Mouse (Mus musculus) forebrain, embryonic 14.5 days (tissue): ENCODE results near the gene Ugt1a8. TPM values are rescaled to one million over a fixed set of nuclear protein-coding genes. Genes with fewer than 3 reads are reported as not detected.
A peak's percentile ranks its signal among the peaks of the same experiment; 100 is the strongest.

ENCODE experiments used
- ATAC-seq: fragments of 200-750 bp; cut with Nextera tagmentation; 2 replicates; pipeline ENCODE4 v1.8.0; 2017; ENCODE audit warnings: mild to moderate bottlenecking, moderate library complexity
- DNase-seq: peaks from one replicate; pipeline ENCODE4 v3.0.0-alpha.2; 2015; ENCODE audit warnings: low spot score
- H3K27ac ChIP-seq: fragments of 300-500 bp; sonication (generic); 2 replicates; pipeline ENCODE4 v1.5.1; 2014; ENCODE audit warnings: low read depth, mild to moderate bottlenecking, control low read depth, low read length, moderate library complexity
- H3K27me3 ChIP-seq: fragments of 300-500 bp; sonication (generic); replicated peaks from 2 replicates; pipeline ENCODE4 v1.6.1; 2014; ENCODE audit warnings: low read length, control low read depth, mixed read lengths; ENCODE audit not compliant: control insufficient read depth, insufficient read depth
- H3K36me3 ChIP-seq: fragments of 300-500 bp; sonication (generic); 2 replicates; pipeline ENCODE4 v1.6.1; 2014; ENCODE audit warnings: low read length, control low read depth; ENCODE audit not compliant: control insufficient read depth, insufficient read depth
- H3K4me1 ChIP-seq: fragments of 300-500 bp; sonication (generic); 2 replicates; pipeline ENCODE4 v1.6.1; 2014; ENCODE audit warnings: antibody characterized with exemption, low read length, control low read depth; ENCODE audit not compliant: control insufficient read depth, insufficient read depth
- H3K4me2 ChIP-seq: fragments of 300-500 bp; sonication (generic); 2 replicates; pipeline ENCODE4 v1.6.1; 2014; ENCODE audit warnings: mild to moderate bottlenecking, control low read depth, low read length
- H3K4me3 ChIP-seq: fragments of 300-500 bp; sonication (generic); 2 replicates; pipeline ENCODE4 v1.5.1; 2014; ENCODE audit warnings: low read depth, low read length, control low read depth
- H3K9ac ChIP-seq: fragments of 300-500 bp; sonication (generic); 2 replicates; pipeline ENCODE4 v1.6.1; 2014; ENCODE audit warnings: mild to moderate bottlenecking, low read length, control low read depth, moderate library complexity
- H3K9me3 ChIP-seq: fragments of 300-500 bp; sonication (generic); replicated peaks from 2 replicates; pipeline ENCODE4 v1.6.1; 2016; ENCODE audit warnings: low read length, control low read depth, mixed read lengths; ENCODE audit not compliant: control insufficient read depth
- WGBS: fragments of 180-500 bp; shearing (Covaris S2); extraction: QIAGEN DNeasy Blood & Tissue Kit; methylation state at CpG from one replicate; pipeline ENCODE4 v1.1.7; 2014; 5-methylcytosine and 5-hydroxymethylcytosine counted together
- polyA plus RNA-seq: library from polyadenylated mRNA; unstranded; fragments of >200 nt; fragmentation: Nextera tagmentation; extraction: Ambion mirVana; gene quantifications from 2 replicates; pipeline ENCODE4 v1.2.1, GENCODE M21; 2014

Gene Ugt1a8
- polyA plus RNA-seq, 1 experiment from 2014 or later, result not detected

DNA sequence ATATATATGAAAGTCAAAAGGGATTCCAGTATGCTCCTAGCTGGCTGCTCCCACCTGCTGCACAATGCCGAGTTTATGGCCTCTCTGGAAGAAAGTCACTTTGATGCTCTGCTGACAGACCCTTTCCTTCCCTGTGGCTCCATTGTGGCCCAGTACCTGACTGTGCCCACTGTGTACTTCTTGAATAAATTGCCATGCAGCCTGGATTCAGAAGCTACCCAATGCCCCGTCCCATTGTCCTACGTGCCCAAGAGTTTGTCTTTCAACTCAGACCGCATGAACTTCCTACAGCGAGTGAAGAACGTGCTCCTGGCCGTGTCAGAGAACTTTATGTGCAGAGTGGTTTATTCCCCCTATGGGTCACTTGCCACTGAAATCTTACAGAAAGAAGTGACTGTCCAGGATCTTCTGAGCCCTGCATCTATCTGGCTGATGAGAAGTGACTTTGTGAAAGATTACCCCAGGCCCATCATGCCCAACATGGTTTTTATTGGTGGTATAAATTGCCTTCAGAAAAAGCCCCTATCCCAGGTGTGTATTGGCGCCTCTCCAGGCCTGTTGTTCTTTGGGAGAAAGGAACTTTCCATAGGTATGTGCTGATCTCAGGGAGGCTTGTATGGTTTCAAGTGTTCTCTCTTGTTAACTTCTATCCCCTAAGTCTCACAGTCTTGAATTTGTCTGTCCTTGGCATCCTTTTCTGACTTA is 124.9 kb downstream of the Ugt1a8 start:
- peak; percentile 2 for DNase-seq

DNA sequence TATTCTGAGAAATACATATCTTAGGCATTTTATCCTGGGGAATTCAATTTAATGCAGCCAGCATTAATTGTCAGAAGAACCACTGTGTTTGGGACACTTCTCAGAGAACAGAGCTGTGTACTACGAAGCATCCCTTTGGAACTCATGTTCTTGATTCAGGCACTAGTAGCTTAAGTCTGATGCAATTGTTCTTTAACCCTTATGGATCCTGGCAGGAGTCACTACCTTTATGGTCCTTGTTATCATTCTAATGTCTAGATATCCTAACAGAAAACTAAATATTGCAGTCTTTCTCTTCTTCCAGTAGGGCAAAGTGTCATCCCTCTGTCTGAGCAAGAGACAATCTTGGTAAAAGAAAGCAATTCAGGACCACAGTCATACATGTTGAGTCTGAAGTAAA is 125.4 kb downstream of the Ugt1a8 start:
- no peak overlapping the region for H3K9ac ChIP-seq
- no peak overlapping the region for H3K4me2 ChIP-seq
- WGBS, result 77% methylated on average over 1 of the region's 1 CpGs
- H3K9me3 ChIP-seq, result peaks cover 51% of the 10 kb centered on the region
- H3K4me3 ChIP-seq, result no peak overlapping the region
- H3K36me3 ChIP-seq, result no peaks in the 10 kb centered on the region
- no peaks in the 10 kb centered on the region for H3K4me1 ChIP-seq
- ATAC-seq, result no peak
- no peak overlapping the region for H3K27ac ChIP-seq
- DNase-seq, result peak; percentile 10
- no peaks in the 10 kb centered on the region for H3K27me3 ChIP-seq

More for the DNA sequence above, 124.9 kb downstream of the Ugt1a8 start:
- WGBS, result 64% methylated on average over 8 of the region's 8 CpGs
- ATAC-seq, result peak; percentile 42
- Histone ChIP-seq H3K4me1 (no peaks in the 10 kb centered on the region), H3K4me3 (no peak overlapping the region), H3K9me3 (peaks cover 51% of the 10 kb centered on the region), H3K36me3 (no peaks in the 10 kb centered on the region), H3K27ac (no peak overlapping the region), H3K27me3 (no peaks in the 10 kb centered on the region), H3K4me2 (no peak overlapping the region), H3K9ac (no peak overlapping the region)

DNA sequence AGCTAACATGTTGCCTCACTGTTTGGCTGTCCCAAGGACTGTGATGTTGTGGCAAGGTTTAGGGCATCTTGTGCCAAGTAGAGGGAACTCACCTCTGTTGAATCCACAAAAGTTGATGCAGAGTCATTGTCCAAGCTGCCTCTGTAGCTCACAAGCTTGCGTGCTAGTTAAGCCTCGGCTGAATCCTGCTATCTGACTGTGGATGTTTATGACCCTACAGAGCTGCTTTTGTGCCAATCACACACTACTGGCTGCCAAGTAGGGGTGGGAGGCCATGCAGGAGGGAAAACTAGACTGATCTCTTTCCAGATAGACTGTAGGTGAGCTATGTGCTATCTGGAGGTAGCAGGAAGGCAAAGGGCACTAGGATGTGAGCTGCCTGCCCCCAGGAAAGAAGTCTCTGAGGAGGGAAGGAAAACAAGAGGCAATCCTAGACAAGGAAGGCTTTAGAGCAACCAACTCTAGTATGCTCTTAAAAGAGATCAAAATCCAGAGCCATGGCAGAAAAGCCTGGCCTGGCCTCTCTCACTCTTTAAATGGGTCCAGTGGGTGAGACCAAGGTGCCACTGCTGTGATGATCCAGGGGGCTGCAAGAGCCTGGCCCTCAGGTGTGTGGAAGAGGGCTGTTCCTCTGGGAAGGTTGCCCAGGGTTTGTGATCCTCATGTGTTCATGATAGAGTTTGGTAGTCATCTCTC is 126.3 kb downstream of the Ugt1a8 start:
- no peak overlapping the region for H3K9ac ChIP-seq
- no peak for ATAC-seq
- no peaks in the 10 kb centered on the region for H3K27me3 ChIP-seq
- no peak overlapping the region for H3K27ac ChIP-seq
- H3K4me3 ChIP-seq, result no peak overlapping the region
- no peak overlapping the region for H3K4me2 ChIP-seq
- DNase-seq, result peak; percentile 0
- 84% methylated on average over 2 of the region's 2 CpGs for WGBS
- no peaks in the 10 kb centered on the region for H3K36me3 ChIP-seq
- H3K9me3 ChIP-seq, result peaks cover 51% of the 10 kb centered on the region
- H3K4me1 ChIP-seq, result no peaks in the 10 kb centered on the region

DNA sequence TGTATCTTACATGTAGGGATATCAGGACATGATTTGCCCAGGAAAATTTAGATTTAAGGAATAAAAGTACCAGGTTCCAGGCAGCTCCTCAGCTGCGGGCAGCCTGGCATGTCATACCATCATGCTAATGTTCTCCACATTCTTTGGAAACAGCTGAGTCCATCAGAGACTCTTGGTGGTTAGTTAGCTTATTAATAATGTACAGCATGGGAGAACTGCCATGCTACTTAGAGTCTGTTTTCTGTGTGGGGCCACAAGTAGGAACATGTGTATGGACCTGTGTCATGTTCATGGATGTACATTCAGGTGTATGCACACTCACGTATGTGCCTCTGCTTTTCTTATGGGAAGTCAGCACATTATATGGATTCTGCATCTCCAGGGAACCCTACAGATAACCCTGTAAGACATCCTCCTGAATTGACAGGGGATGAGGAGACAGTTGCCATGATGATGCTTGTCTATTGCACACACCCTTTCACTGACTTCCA is 126.9 kb downstream of the Ugt1a8 start:
- H3K4me2 ChIP-seq, result no peak overlapping the region
- peaks cover 51% of the 10 kb centered on the region for H3K9me3 ChIP-seq
- ATAC-seq, result no peak
- no peak overlapping the region for H3K9ac ChIP-seq
- DNase-seq, result peak; percentile 0
- H3K27me3 ChIP-seq, result no peaks in the 10 kb centered on the region
- 78% methylated on average over 2 of the region's 2 CpGs for WGBS
- H3K27ac ChIP-seq, result no peak overlapping the region
- no peak overlapping the region for H3K4me3 ChIP-seq
- H3K4me1 ChIP-seq, result no peaks in the 10 kb centered on the region
- H3K36me3 ChIP-seq, result no peaks in the 10 kb centered on the region

DNA sequence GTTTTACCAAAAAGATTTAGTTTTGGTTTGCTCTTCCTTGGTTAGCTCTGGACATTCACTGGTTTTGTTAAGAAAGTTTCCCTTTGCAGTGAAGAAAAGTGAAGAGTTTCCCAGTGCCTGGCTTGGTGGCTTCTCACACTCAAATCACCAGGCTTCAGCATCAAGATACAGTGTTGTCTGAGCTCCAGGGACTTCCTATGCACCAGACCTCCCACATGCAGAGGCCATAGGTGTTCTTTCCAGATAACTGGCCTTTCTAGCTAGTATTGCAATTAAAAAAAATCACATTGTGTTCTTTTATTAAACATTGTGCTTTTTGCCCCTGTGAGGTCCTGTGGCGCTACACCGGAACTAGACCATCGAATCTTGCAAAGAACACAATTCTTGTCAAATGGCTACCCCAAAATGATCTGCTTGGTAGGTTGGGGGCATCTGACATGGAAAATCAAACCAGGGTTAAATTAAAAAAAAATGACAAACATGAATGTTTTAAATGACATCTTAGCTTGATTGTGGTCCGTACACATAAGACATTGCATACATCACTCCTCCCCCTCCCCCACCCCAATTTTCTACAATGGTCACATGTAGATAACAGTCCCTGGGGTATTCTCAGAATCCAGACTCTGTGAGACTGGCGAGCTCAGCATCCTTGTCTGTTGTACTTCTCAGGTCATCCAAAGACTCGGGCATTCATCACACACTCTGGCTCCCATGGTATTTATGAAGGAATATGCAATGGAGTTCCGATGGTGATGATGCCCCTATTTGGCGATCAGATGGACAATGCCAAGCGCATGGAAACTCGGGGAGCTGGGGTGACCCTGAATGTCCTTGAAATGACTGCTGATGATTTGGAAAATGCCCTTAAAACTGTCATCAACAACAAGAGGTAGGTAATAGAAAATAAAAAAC is 128.1 kb downstream of the Ugt1a8 start:
- H3K4me2 ChIP-seq, result no peak overlapping the region
- DNase-seq, result peak; percentile 5

DNA sequence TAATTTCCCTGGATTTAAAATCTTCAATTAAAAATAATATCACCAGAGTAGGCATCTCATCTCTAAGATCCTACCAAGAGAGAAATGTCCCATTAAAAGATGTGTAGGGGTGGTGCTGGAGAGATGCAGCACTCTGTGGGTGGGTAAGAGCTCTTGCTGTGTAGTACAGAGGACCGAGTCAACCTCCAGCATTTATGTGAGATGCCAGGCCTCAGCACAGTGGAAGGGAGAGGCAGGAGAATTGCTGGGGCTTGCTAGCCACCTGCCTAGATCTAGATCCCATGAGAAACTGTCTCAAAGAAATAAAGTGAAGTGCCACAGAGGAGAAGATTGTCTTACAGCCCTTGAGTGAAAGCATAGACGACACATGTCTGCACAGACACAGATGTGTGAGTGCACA is 128.9 kb downstream of the Ugt1a8 start:
- no peaks in the 10 kb centered on the region for H3K36me3 ChIP-seq
- DNase-seq, result peak; percentile 2
- H3K27me3 ChIP-seq, result no peaks in the 10 kb centered on the region
- no peak overlapping the region for H3K9ac ChIP-seq
- ATAC-seq, result no peak
- peaks cover 45% of the 10 kb centered on the region for H3K9me3 ChIP-seq
- H3K4me1 ChIP-seq, result no peaks in the 10 kb centered on the region
- no peak overlapping the region for H3K27ac ChIP-seq
- no peak overlapping the region for H3K4me2 ChIP-seq
- H3K4me3 ChIP-seq, result no peak overlapping the region
- 57% methylated on average over 2 of the region's 2 CpGs for WGBS

More for the DNA sequence above, 128.1 kb downstream of the Ugt1a8 start:
- no peak for ATAC-seq
- Histone ChIP-seq H3K9me3 (peaks cover 48% of the 10 kb centered on the region), H3K9ac (no peak overlapping the region), H3K4me1 (no peaks in the 10 kb centered on the region), H3K27ac (no peak overlapping the region), H3K4me3 (no peak overlapping the region), H3K36me3 (no peaks in the 10 kb centered on the region), H3K27me3 (no peaks in the 10 kb centered on the region)
- WGBS, result 72% methylated on average over 10 of the region's 10 CpGs

DNA sequence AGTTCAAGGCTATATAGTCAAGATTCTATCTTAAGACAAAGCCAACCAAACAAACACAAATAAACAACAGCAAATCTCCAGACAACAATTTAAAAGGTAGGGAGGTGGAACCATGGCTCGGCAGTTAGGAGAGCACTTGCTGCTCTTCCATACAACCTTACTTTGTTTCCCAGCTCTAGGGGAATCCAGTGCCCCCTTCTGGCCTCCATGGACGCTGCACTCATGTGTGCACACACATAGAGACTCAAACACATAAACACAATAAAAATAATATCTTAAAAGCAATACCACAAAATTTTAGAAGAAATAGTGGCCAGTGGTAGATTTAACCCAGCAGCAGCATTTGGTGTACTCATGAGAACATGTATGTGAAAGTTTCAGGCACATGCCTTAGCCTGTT is 129.5 kb downstream of the Ugt1a8 start:
- WGBS, result 64% methylated on average over 2 of the region's 2 CpGs
- Histone ChIP-seq H3K9me3 (peaks cover 41% of the 10 kb centered on the region), H3K9ac (no peak overlapping the region), H3K36me3 (no peaks in the 10 kb centered on the region), H3K4me1 (no peaks in the 10 kb centered on the region), H3K4me3 (no peak overlapping the region), H3K4me2 (no peak overlapping the region), H3K27ac (no peak overlapping the region), H3K27me3 (no peaks in the 10 kb centered on the region)
- DNase-seq, result no peak
- no peak for ATAC-seq

DNA sequence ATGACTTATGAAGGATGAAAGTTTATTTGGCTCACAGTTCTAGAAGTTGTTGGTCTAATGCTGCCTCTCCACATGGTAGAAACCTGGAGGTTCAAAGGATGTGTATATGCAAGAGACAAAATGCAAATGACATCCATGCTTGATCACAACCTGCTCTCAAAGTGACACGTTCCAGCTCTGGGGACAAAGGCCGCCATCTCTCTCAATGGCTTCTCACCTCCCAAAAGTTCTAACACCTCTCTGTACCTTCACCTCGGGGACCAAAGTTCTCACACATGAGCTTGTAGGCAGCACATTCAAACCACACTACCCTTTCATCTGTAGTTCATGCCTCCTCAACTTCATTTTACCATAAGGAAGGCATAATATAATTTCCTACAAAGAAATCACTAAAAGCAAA is 130.0 kb downstream of the Ugt1a8 start:
- Histone ChIP-seq H3K4me2 (no peak overlapping the region), H3K27me3 (no peaks in the 10 kb centered on the region), H3K4me1 (no peaks in the 10 kb centered on the region), H3K36me3 (no peaks in the 10 kb centered on the region), H3K27ac (no peak overlapping the region), H3K9me3 (peaks cover 39% of the 10 kb centered on the region), H3K9ac (no peak overlapping the region), H3K4me3 (no peak overlapping the region)
- no peak for ATAC-seq
- 43% methylated on average over 3 of the region's 3 CpGs for WGBS
- peak; percentile 1 for DNase-seq
